Mouse (Mus musculus): ENCODE measurements at regions not wholly inside any gene's neighbourhood (a gene's known extent, or its start where the extent isn't known, plus 50 kb on each side); places are given as distances from the start of the nearest gene placed in this dataset.

DNA sequence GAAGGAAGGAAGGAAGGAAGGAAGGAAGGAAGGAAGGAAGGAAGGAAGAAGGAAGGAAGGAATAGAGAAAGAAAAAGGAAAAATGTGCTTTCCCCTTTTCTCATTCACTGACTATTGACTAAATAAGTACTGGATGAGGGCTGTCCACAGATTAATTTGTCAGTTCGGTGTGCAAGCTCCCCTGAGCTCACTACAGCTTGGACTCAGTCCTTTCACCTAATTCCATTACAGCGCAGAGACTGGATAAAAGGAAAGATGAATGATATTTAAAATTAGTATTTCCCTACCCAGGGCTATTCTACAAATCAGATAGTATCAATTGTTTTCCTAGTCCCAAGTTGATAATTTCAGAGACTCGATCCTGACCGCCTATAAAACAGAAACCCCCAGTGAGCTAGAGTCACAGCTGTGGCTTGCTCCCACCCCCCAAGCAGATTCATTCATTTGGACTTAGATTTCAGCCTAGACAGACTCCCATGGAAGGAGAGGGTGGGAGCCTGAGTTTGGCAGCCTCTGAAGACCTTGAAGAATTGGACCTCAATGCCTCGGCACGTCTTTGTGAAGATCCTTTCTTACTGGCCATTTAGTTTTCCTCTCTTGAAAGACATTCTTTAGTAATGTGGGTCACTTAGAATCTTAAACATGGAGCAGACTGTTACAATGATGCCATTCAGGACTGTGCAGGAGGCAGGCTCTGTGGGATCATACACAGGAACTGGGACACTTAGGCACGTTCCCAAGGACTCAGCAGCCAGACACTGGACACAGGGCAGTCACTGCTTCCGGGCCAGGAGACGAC lies 179.2 kb upstream of the Pabpc6 start:
- peak; percentile 24 to 25 for DNase-seq (ENCODE audit: low spot score in 2 of 2)

GRCm38 (mm10) chr17:9845451-9846075 lies 176.0 kb upstream of the Pabpc6 start:
- peak in 1 of 2 experiments; percentile 8 for DNase-seq (ENCODE audit: low spot score in 2 of 2)

GRCm38 (mm10) chr17:9841103-9841502 lies 171.6 kb upstream of the Pabpc6 start:
- DNase-seq (ENCODE audit: low spot score in 2 of 2) = peak in 1 of 2 experiments; percentile 22

DNA sequence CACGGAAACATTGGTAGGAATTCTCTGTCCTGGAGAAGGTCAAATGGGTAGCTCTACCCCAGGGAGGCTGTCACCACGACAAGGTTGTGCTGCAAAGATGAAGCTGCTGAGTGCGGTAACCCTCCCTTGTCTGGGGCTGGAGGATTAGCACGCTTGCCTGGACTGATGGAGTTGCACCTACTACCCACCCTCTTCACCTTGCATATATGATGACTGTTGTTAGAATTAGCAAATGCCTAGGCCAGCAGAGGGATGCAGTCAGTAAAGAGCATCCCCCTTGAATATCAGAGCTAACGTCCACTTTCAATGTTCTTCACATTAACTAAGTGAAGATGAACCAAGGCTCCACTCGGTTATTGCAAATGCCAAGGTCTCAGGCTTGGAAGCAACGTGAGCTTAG lies 169.7 kb upstream of the Pabpc6 start:
- DNase-seq (ENCODE audit: low spot score in 2 of 2) = no peak

DNA sequence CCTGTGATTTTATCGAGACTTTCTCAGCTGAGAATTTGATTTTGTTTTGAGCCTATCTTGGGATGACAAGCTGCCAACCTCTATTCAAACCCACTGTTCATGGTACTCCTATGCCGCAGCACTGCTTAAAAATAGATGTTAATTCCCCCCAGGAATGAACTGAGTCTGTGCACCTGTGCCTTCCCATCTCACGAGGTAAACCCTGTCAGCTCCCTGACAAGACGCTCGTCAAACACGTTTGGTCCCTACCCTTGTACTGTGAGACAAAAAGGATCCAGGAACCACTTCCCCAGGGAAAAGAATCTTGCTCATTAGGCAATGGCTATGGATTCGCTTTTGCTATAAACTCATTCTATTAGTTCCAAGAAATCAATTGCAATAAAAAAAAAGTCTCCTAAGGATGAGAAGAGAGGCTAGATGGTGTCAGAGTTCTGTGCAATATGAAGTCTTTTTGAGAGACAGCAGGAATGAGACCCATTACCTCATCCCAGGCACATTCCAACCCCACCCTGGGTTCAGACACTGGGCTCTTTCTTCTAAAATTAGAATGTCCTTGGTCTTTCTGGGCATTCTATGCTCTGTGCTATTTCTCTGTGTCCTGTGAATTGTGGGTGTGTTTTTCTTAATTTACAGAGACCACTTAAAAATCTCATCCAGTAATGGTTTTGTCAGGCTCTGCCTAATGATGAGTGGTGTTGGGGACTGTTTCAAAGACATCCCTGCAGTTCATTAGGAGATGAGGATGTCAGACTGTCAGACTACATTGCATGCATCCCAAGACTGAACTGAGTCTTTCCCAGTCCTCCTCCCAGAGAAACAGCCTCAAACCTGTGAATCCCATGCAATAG lies 167.7 kb upstream of the Pabpc6 start:
- no peak for DNase-seq (ENCODE audit: low spot score in 2 of 2)

- peak in 1 of 2 experiments; percentile 6 for DNase-seq (ENCODE audit: low spot score in 2 of 2)
Measured at GRCm38 (mm10) chr17:9829895-9830294, 160.4 kb upstream of the Pabpc6 start.

DNA sequence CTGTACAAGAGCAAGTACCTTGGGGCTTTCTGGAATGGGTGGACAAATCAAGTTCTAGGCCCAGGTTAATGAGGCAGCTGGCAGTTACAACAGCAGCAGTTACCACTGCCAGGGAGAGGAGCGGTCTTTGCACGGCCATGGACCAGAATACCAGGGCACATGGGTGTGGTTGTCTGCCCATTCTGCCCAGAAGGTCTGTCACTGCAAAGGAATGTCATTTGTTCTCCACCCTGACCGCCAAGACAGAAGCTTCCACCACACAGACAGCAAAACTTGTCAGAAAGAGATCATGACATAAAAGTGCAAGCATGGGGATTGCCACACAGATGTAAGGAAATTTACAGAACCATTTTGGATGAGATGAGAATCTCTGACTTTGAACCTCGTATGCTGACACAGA lies 151.8 kb upstream of the Pabpc6 start:
- no peak for DNase-seq (ENCODE audit: low spot score in 2 of 2)

- DNase-seq (ENCODE audit: low spot score in 2 of 2) = no peak
Measured at GRCm38 (mm10) chr17:9817056-9817455, 147.5 kb upstream of the Pabpc6 start.

- DNase-seq (ENCODE audit: low spot score in 2 of 2) = no peak
Measured at GRCm38 (mm10) chr17:9797069-9797468, 127.6 kb upstream of the Pabpc6 start.

DNA sequence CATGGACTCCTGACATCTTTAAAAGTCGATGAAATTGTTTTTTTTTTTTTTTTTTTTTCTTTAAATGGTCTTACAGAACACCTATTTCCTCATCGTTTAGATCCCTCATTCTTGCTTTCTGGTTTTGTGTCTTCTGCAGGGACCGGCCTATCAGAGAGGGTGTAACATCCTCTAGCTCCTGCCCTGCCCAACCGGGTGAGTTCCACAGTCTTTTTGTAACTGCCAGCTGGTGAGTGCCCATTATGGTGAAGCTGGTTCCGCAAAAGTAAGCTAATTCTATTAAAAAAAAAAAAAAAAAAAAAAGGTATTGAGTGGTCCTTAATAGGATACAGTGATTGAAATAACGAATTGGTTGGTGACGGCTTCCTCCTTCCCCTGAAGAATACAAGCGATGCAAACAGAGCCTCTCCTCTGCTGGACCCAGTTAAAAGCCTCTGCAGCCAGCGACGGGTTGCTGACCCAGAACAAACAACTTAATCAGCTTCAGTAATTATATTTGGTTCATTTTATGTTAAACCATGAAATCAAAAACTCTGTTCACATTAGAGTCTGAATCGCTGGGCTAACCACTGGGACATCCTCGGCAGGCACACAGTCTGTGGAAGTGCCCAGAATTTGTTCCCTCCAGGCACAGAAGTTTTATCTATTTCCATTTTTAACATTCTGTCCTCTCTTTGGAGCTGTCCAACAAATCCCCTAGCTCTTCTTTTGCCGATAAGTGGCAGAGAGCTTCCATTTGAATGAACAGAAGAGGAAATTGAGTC lies 126.9 kb upstream of the Pabpc6 start:
- no peak for DNase-seq (ENCODE audit: low spot score in 2 of 2)

- DNase-seq (ENCODE audit: low spot score in 2 of 2) = no peak
Measured at GRCm38 (mm10) chr17:9778866-9779265, 109.3 kb upstream of the Pabpc6 start.

DNA sequence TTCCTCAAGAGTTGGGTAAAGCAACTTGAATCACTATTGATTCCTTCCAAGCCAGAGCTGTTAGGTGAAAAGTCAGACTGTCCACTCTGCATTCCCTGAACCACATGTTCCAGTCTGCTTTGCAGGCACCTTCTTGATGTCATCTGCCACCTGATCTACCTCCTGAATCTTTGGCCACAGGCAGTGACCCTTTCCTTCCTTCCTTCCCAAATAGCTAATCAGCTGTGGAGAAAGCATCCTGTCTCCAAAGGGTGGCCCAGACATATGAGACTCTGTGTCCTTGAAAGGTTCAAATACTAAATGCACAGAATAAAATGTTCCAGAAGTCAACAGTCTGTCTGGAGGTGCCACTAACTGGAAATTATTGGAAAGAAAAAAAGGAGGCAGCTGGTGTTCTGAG lies 107.6 kb upstream of the Pabpc6 start:
- DNase-seq (ENCODE audit: low spot score in 2 of 2) = no peak

DNA sequence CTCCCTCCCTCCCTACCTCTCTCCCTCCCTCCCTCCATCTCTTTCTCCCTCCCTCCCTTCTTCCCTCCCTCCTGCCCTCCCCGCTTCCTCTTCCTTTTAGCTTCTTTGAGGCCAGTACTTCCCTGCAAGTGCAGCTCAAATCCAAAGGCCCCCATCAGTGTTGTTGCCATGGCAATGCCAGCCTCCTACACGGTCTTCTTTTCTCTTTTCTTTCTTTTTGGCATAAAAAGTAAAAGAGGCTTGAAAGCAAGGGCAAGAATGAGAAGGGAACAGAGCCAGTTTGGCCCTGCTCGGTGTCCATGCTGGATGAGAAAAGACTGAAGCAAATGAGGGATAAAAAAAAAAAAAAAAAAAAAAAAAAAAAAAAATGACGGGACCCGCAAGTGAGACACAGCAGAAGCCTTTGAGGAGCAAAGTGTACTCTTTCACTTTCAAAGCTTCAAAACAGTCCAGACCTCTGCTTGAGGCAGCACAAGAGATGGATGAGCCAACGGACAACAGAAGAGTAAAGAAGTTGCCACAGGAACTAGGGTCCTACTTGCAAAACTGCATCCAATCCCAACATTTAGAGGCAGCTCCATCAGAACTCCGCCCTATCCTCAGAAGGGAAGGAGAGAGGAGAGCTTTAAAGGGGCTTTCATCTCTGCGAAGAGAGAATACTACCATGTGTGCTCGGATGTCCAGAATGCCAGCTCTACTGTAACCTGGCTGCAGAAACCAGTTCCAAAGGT lies 106.9 kb upstream of the Pabpc6 start:
- peak; percentile 31 to 71 for DNase-seq (ENCODE audit: low spot score in 2 of 2)

DNA sequence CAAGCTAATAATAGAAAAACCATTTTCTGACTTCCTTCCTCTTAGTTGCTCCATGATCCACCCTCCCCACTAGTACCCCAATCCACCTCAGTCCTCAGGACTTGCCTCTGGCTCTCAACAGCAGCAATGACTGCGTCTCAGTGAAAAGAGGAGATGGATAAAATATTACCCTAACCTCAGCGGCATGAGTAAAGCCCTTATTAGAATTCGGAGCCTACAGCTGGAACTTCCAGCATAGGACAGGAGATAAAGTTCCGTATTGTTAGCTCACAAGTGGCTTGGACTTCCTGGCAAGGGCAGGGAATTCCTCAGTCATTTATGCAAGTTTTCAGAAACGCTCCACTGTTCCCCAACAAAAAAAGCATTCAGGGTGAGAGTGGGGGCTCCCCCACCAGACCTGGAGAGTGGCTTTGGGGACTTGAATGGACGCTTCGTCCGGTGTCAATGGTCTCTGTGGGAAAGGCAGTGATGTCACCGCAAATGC lies 106.2 kb upstream of the Pabpc6 start:
- DNase-seq (ENCODE audit: low spot score in 2 of 2) = peak; percentile 42 to 51

GRCm38 (mm10) chr17:9774740-9775629 lies 105.5 kb upstream of the Pabpc6 start:
- DNase-seq (ENCODE audit: low spot score in 2 of 2) = no peak

DNA sequence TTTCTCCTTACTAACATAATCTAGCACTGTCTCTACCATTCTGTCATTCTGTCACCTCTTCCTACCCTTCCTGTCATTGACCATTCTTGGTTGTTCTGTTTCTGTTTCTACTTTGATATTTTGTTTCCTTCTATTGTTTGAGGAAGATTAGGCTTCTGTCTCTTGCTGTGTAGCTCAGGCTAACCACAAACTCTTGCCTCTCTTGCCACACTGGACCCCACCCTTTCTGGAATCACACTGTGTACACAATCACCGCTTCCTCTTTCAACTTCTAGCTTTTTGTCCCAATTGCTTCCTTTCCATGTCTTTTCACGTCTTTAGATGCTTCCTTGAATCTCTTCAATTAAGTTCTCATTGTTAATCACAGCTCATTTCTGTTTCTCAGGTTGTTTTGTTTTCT lies 104.2 kb upstream of the Pabpc6 start:
- DNase-seq (ENCODE audit: low spot score in 2 of 2) = no peak

GRCm38 (mm10) chr17:9768275-9768674 lies 98.8 kb upstream of the Pabpc6 start:
- DNase-seq (ENCODE audit: low spot score in 2 of 2) = no peak

DNA sequence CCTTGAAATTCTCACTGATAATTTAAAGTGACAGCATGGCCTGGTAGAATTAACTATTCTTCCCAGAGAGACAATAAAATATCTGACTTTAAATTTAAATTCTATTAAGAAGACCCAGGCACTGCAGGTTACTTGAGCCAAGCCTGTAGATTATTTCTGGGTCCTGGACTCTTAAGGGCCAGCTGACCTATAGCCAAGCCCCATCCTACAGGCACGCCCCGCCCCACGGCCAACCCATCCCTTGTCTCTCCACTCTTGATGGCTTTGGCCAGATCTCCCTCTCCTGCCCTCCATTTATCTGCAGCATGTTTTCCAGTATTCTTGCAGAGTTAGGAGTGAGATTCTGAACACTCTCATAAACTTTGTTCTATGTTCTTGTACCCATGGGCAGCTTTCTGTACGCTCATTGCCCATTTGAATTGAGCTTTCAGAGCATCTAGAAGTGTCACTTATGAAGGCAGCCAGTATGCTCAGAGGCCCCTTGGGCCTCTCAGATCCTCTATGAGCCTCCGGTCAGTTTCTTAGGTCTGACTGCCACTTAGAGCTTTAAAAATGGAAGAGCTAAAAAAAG lies 96.2 kb upstream of the Pabpc6 start:
- DNase-seq (ENCODE audit: low spot score in 2 of 2) = no peak

GRCm38 (mm10) chr17:9764701-9765359 lies 95.3 kb upstream of the Pabpc6 start:
- DNase-seq (ENCODE audit: low spot score in 2 of 2) = peak; percentile 49 to 61
